Mouse (Mus musculus) c-Kit-positive CD71-positive TER-119-positive erythroid progenitor cells, embryonic 14.5 days (primary cell): ENCODE results near the gene Fcgr2b.
A peak's percentile ranks its signal among the peaks of the same experiment; 100 is the strongest.
"Not testable (repeated sequence)": the region's sequence is repeated elsewhere in the genome, so short reads cannot be mapped to it uniquely, and the experiment has no call there.

ENCODE experiments used
- DNase-seq: peaks from one replicate; pipeline ENCODE4 v3.0.0-alpha.2; 2013; ENCODE audit warnings: low spot score

Fcgr2b gene

DNA sequence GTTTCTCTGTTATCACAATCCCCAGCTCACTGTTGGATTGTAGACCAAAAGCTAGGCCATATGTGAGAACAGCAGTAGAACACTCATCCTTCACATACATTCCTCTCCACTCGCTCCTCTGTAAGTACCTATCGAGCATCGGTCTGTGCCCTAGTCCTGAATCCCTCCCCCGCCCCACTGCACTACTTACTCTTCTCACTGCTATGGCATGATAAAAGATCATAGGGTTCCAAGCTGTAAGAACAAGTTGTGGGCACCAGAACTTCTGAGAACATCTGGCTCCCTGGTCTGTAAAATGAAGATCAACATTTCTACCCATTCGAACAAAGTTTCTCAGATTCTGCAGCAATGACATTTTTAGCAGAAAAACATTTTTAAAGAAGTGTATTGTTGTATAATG lies at the start of gene Fcgr2b:
TSS of gene Fcgr2b (minus strand) at position 101 of the 400 bp plus-strand sequence.
- DNase-seq, result no peak

DNA sequence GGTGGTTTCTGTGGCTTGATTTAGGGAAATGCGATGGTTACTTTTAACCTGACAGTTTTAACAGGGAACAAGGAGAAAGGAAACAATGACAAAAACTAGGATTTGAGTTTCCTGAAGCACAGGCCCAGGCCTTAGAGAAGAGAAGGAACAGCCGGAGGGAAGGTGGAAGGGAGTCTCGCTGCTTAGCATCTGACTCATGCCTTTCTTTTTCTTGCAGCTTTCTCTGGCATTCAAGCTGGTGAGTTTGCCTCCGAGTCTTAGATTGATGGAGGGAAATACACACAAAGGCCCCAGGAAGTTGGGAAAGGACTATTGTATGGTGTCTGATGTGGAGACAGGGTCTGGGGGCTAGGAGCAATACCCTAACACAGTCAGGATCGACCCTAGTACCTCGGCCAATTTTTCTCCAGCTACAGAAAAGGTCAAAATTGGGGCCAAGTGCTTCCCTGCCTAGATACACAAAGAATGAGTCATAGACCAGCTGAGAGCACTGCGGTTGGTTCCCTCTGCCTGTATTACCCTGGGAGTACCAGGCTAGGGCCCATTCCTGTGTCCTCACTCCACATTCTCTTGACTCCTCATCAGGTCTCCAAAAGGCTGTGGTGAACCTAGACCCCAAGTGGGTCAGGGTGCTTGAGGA lies 43.1 kb upstream of the Fcgr2b start:
- DNase-seq, result no peak

DNA sequence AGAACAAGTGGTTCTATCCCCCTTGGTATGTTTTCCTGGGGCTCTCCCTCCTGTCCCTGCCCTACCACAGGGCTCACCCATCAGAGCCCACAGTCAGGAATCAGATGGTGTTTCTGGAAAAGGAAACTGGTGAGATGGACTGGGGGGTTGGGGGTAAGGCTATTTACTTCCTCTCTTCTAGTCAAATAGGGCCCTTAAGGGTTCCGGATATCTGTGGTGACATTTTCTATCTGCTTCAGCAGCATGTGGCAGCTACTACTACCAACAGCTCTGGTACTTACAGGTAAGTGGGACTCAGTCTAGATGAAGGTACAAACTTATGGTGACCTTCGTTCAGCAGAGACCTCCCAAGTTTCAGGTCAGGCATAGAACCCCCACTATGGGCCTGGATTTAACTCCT lies 42.4 kb upstream of the Fcgr2b start, which contains the start of gene Fcgr4:
TSS of gene Fcgr4 (plus strand) at position 184 of the 400 bp plus-strand sequence.
- DNase-seq, result no peak

DNA sequence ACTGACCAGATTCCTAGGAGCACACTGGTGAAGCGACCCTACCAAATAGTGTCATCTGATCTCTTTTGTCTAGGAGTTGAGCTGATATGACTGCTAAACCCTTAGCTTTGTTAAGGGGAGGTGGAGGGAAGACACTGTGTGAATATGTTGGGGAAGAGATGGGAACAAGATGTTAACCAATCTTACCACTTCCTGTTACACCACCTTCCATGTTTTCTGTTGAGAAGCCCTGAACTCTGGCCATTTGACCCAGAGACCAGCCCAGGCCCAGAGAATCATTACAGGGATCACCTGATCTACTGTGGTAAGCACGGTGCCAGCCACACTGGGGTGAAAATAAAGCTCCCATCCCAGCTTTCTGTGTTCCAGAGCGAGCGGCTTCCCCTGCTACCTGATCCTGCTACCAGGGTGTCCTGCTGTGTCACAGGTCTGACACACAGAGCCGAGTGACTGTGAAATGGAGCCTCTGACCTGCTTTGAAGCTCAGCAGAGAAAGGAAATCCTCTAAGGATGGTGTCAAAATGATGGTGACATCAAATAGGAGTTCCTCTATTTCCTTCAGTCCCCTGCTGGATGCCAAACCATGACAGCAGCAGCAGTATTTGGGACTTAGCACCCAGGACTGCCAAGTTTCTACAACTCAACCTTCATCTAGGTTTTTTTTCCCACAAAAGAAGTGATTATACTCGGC lies 41.3 kb upstream of the Fcgr2b start:
- no peak for DNase-seq

DNA sequence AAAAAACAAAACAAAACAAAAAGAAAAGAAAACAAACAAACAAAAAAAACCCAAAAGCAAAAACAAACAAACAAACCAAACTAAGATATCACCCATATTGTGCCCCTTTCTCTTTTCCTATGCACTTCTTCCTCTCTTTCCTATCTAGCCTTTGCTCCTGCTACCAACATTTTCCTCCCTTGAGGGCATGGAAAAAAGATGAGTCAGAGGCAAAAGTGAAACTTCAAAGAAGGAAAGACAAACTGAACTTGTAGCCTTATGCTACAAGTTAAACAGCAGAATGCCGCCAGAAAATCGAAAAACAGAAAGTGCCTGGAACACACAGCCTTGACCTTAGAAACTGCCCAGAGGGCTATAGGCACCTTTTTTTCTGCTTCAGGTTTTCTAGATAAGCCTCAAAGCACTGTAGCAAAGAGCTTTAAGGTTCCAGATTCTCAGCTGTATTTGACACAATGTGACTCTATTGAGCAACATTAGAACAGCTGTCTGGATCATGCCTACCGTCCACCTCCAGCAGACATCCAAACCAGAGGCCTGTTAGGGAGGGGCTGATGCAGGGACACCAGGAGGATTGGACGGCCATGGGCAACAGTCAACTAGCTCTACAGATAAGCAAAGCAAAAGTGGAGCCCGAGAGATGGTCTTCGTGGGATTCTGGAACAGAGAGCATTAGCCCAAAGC lies 40.5 kb upstream of the Fcgr2b start:
- DNase-seq, result no peak

DNA sequence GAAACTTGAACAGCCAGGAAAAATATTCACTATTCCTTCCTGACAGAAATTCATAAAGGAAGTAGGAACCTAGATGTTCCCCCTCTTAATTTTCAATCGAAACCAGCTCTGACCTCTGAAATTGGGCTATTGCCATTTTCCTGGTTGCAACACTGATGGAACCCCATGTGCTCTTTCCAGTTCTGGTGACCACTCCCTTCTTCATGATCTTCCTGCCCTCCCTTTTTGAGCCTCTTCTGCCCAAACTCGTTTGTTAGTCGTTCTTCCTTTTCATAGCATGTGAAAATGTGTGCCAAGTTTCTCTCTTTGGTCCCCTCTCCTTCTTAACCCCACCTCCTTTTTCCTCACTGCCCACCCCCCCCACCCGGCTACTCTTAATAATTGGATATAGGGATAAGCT lies 35.4 kb upstream of the Fcgr2b start:
- no peak for DNase-seq

DNA sequence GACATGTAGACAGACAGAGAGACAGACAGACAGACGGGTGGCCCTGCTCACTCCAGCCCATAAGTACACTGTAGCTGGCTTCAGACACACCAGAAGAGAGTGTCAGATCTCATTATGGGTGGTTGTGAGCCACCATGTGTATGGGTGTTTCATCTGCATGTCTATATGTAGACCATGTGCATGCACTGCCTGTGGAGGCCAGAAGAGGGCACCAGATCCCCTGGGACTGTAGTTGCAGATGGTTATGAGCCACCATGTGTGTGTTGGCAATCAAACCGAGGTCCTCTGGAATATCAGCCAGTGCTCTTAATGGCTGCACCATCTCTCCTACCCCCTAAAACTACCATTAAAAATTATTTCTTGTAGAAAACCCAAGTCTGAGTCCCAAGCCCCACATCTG lies 30.6 kb upstream of the Fcgr2b start:
- peak; percentile 24 for DNase-seq

DNA sequence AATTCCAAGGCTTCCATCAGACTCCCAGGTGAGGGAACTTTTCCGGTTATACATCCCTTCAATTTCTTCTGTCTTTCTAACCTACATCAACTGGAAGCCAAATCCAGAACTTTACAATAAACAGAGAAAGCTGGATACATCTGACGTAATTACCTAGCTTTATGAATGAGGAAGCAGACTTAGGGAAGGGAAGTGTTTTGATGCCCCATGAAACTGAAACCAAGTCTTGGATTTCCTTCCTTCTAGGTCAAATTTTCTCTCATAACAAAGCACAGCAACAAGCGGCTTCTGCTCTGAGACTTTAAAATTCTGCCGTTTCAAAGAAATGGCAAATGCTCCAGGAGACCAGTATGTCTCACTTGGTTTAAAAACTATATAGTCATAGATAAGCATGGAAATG lies 30.0 kb upstream of the Fcgr2b start:
- DNase-seq, result no peak

DNA sequence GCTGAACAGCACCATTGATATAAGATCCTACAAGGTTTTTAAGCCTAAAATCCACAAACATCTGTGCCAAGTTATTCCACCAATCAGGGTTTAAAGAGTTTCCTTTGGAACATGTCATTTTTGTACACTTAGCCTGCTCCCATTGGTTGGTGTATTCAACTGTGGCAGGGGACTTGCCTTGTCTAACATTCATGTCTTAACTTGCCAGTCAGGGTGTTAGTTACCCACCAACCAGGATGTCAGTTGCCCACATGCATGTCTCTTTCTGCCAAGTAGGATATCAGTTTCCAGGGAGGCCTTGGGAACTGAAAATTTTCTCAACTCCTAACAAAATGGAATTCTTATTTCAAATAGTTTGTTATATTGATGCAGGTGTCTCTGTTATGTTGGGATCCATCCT lies 29.2 kb upstream of the Fcgr2b start:
- no peak for DNase-seq

DNA sequence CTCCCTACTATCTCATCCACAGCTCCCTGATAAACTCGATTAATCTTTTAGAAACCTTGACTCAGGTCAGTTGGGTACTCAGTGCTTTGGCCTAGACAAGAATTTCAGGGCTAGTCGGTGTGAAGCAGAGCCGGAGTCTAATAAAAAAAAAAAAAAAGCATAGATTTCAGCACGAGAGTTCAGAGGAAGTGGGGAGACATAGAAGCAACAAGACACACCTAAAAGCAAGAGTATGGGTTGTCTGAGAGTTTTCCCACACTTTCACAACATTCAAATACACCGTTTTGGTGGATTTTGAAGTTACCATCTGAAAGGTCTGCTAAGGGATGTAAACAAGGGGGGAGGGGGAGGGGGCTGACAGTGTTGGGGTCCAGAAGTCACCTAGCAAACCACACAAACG lies 28.7 kb upstream of the Fcgr2b start:
- no peak for DNase-seq

DNA sequence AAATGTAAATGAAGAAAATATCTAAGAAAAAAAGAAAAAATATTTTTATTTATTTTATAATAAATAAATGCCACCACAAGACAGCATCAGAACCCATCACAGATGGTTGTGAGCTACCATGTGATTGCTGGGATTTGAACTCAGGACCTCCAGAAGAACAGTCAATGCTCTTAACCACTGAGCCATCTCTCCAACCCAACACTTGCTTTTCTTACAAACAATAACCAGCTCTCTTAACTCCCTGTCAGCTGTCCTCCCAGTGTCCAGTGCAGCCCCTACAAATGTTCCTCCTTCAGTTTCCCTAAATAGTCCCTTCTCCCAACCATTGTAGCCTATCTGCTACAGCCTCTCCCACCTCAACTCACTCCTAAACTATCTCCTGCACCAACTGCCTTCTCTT lies 23.5 kb upstream of the Fcgr2b start:
- no peak for DNase-seq

DNA sequence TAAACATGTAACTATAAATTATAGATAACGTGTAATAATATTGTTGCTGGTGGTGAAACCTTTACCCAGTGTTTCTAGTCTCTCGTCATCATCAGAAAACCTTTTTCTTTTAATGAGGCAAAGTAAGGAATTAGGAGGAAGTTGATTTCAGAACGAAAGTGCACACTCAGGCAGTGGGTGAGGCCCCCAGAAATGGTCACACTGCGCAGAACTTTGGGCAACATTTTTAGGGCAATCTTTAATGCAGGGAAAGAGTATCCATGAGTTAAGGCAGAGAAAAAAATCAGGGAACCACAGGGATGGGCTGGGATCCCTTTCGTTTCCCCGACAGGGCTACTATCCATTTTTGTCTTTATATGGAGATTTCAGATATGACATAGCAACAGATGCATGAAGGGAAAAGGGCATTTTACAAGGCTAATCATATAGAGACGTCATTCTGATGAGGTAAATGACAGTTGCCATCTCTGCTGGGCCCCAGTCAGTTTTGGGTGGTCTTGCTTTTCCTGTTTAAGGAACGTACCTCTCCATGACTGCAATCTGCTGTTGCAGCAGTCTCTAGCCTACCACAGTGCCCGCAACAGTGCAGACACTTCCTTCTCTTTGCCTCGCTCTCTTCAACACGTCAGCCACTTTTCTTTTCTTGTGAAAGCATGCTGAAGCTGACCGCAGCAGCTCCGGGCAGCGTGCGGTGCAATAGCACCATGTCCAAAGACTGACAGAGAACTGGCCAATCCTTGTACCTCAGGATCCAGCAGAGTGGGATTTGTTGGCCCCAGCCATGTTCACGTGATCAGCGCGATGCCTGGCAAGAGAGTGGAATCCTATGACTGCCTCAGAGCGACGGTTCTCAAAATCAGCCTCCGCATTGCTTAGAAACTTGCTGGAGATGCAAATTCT lies 21.7 kb upstream of the Fcgr2b start:
- DNase-seq, result no peak

DNA sequence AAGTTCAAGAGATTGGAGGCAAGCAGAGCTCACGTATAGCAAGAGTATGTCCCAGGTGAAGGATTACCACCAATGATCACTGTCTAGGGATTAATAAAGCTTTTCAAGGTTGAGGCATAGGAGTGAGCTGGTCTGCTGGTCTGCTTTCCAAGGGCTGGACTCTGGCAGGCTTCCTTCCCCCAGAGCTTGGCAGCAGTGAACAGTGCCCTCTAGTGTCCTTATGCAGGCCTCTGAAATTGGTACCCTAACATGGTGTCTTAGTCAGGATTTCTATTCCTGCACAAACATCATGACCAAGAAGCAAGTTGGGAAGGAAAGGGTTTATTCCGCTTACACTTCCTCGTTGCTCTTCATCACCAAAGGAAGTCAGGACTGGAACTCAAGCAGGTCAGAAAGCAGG lies 20.4 kb upstream of the Fcgr2b start:
- peak; percentile 49 for DNase-seq

DNA sequence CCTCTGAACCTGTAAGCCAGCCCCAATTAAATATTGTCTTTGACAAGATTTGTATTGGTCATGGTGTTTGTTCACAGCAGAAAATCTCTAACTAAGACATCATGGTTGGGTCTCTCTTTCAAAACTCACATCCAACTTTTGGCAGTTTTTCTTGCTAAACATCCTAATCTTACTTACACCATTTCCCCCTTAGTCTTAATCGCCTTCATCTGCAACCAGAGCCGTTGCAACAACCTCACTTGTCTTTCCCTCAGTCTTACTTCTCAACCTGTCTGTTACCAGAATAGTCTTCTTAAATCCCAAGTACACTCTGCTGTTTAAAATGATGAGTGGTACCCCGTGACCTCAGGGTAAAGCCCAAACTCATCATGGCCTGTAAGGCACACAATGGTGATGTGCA lies 19.7 kb upstream of the Fcgr2b start:
- DNase-seq, result no peak

DNA sequence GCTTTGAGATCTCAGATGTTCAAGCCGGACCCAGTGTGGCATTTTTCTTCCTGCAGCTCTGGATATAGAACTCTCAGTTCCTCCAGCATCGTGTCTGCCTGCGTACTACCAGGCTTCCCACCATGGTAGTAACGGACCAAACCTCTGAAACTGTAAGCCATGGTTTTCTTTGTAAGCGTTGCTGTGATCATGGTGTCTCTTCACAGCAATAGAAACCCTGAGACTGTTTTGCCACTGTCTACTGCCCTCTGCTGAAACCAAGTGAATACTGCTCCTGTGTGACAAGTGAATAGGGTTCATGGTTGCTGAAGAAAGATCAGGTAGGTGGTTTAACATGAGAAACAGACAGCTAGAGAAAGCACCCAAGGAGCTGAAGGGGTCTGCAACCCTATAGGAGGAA lies 16.2 kb upstream of the Fcgr2b start:
- DNase-seq, result peak; percentile 13

DNA sequence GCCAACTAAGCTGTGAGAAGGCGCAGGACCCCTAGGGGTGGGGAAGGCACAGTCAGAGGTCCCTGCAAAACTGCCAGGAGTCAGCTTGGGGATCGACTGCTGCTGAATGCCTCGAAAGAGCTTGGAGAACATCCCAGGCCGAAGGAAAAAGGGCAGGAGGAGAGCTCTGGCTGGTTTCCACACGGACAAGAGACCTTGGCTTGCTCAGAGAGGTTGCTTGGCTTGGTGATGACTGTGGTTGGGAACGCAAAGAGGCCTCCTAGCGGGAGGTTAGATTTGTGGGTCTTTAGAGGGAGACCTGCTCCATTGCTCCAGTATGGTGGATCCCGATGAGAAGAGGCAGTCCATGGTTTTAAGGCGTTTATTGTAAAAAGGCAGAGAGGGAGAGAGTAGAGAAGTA lies 13.3 kb upstream of the Fcgr2b start:
- no peak for DNase-seq

DNA sequence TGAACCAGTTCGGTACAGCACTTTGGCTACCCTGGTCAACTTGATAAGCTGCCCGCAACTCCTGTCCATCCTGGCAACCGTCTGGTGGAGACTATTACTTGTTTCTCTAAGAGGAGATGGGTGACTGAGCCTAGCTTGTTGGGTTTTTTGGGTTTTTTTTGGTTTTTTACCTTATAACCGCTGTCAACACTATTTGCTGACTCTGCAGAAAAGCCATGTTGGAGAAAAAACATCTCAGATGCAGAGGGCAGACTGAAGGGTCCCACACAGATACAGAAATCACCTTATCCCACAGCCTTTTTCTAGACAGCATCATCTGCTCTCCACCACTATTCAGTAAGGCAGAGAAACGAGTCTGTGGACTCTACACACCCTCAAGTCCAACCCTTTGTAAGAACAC lies 9.5 kb upstream of the Fcgr2b start:
- no peak for DNase-seq

DNA sequence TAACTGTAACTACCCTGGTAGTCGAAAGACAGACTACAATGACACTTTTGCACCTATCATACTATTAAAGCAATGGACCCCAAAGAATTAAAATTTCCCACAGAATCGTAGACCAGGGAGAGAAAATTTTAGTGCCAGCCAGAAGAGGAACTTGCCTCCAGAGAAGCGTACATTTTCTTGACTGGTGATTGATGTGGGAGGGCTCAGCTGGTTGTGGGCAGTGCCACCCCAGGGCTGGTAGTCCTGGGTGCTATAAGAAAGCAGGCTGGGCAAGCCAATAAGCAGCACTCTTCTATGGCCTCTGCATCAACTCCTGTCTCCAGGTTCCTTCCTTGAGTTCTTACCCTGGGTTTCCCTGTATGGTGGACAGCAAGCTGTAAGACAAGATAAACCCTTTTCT lies 8.7 kb upstream of the Fcgr2b start:
- DNase-seq, result no peak

DNA sequence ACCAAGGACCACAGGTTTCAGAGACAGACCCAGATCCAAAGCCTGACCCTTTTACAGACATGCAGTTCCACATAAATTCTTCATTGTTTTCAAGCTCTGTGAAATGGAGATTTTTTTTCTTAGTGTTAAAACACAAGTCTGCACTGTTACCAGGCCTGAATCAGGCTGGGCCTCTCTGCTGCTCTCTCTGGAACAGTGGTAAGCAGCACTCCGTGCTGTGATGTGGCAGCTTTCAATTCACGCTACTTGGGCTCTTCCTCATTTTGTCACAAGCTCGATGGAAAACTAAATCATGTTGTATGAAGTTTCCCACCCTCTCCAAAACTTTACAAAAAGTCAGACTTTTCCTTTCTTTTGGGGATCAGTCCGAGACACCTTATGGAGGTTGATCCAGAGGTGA lies 6.7 kb upstream of the Fcgr2b start:
- DNase-seq, result no peak

DNA sequence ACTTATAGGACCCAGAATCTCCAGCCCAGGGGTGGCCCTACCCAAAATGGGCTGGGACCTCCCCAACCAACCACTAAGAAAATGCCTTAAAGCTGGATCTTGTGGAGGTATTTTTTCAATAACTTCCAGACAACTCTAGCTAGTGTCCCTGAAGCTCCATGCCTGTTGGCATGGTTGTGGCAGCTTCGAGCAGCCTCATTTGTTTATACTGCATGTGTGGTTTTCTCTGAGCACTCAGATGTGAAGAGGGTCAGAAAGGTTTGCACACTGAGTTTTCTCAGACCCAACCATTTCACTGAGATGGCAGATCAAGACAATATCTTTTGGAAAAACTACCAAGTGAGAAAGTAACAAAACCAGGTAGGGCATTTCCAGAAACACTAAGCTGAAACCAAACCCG lies 6.0 kb upstream of the Fcgr2b start:
- no peak for DNase-seq

DNA sequence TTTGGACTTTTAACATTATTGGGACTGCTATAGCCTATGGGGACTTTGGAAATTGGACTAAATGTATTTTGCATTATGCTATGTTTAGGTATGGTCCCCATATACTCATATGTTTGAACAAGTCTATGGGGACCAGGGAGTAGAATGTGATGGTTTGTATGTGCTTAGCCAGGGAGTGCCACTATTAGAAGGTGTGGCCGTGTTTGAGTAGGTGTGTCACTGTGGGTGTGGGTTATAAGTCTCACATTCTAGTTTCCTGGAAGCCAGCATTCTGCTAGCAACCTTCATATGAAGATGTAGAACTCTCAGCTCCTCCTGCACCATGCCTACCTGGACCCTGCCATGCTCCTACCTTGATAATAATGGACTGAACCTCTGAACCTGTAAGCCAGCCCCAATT lies 5.3 kb upstream of the Fcgr2b start:
- DNase-seq, result not testable (repeated sequence)

DNA sequence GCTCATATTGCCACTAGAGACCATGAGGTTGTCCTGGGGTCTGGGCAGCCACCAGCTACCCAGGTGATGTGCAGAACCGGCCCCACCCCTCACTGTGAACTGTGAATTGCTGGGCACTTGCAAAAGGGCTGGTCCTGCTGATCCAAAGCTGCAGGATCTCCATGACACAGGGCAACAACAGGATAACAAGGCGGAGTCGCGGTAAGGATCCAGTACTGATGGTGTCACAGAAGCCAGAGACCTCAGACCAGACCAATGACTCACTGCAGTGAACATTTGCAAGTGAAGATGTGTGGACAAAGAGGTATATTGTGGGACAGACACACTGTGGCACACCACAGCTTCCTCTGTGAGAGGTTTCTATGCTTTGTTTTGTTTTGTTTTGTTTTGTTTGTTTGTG lies 2.3 kb upstream of the Fcgr2b start:
- no peak for DNase-seq
